Mouse (Mus musculus) limb, embryonic 12.5 days (tissue): ENCODE results near the gene Ushbp1. TPM values are rescaled to one million over a fixed set of nuclear protein-coding genes. Genes with fewer than 3 reads are reported as not detected.
A peak's percentile ranks its signal among the peaks of the same experiment; 100 is the strongest.

Experiments used
- ATAC-seq: fragments of 200-750 bp; cut with Nextera tagmentation; 2 replicates; pipeline ENCODE4 v1.8.0; 2017; ENCODE audit warnings: low read depth, moderate TSS enrichment; ENCODE audit not compliant: insufficient number of reproducible peaks, insufficient read depth, low FRiP score, low TSS enrichment
- H3K27ac ChIP-seq: fragments of 300-500 bp; sonication (generic); 2 replicates; pipeline ENCODE4 v1.5.1; 2016; ENCODE audit warnings: mild to moderate bottlenecking, moderate library complexity
- H3K27me3 ChIP-seq: fragments of 300-500 bp; sonication (generic); 2 replicates; pipeline ENCODE4 v1.6.1; 2016; ENCODE audit warnings: mild to moderate bottlenecking, moderate library complexity
- H3K36me3 ChIP-seq: fragments of 300-500 bp; sonication (generic); 2 replicates; pipeline ENCODE4 v1.6.1; 2016; ENCODE audit warnings: mild to moderate bottlenecking, moderate library complexity
- H3K4me1 ChIP-seq: fragments of 300-500 bp; sonication (generic); replicated peaks from 2 replicates; pipeline ENCODE4 v1.6.1; 2016
- H3K4me2 ChIP-seq: fragments of 300-500 bp; sonication (generic); 2 replicates; pipeline ENCODE4 v1.6.1; 2016; ENCODE audit warnings: mild to moderate bottlenecking, moderate library complexity
- H3K4me3 ChIP-seq: fragments of 300-500 bp; sonication (generic); replicated peaks from 2 replicates; pipeline ENCODE4 v1.5.1; 2016; ENCODE audit warnings: mild to moderate bottlenecking
- H3K9ac ChIP-seq: fragments of 300-500 bp; sonication (generic); replicated peaks from 2 replicates; pipeline ENCODE4 v1.6.1; 2016; ENCODE audit warnings: mild to moderate bottlenecking, moderate library complexity
- H3K9me3 ChIP-seq: fragments of 300-500 bp; sonication (generic); 2 replicates; pipeline ENCODE4 v1.6.1; 2016; ENCODE audit warnings: mild to moderate bottlenecking, moderate library complexity
- WGBS: fragments of 180-500 bp; shearing (Covaris S2); methylation state at CpG from one replicate; pipeline ENCODE4 v1.1.7; 2016; 5-methylcytosine and 5-hydroxymethylcytosine counted together
- polyA plus RNA-seq: library from polyadenylated mRNA; unstranded; fragments of >200 nt; fragmentation: Nextera tagmentation; extraction: Ambion mirVana; gene quantifications from 2 replicates; pipeline ENCODE4 v1.2.1, GENCODE M21; 2016

The Ushbp1 gene
- polyA plus RNA-seq, 1 experiment from 2014 or later = 7.0 TPM

DNA sequence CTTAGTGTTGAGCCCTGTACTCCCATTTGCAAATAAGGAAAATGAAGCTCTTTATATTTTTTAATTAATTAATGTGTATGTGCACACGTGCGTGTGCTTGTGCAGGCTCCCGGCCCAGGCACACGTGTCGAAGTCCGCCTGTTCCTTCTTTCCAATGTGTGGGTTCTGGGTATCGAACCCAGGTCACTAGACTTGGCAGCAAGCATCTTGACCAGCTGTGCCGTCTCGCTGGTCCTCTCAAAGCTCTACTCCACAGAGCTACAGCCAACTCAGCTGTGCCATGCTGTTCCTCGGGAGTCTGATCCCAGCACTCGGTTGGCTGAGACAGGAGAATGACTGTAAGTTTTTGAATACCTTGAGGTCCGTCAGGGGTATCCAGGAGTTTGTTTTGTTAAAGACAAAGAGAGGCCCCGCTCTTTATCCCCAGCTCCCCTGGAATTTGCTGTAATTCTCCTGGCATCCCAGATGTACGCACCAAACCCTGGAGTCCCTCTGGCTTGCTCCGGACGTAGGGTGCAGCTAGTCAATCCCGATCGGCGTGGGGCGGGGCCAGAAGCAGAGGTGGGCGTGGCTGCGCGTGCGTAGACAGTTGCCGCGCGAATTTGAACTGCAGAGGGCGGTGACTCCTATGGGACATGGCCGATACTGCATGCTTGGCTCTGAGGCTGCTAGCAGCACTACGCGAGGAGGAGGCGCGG is 9.9 kb upstream of the Ushbp1 start, which contains the start of gene Ankle1:
Gene Ankle1, plus strand, starts transcription at position 610 of the 698 bp plus-strand sequence.
- H3K27ac ChIP-seq = peak within 1 kb of the TSS; percentile 60
- peaks cover 52% of the 10 kb centered on the region for H3K36me3 ChIP-seq
- ATAC-seq = peak; percentile 81
- WGBS = 18% methylated on average over 33 of the region's 33 CpGs
- H3K4me2 ChIP-seq = peak within 1 kb of the TSS; percentile 95
- peak within 1 kb of the TSS; percentile 70 for H3K4me3 ChIP-seq
- no peaks in the 10 kb centered on the region for H3K27me3 ChIP-seq
- no peaks in the 10 kb centered on the region for H3K9me3 ChIP-seq
- H3K9ac ChIP-seq = peak within 1 kb of the TSS; percentile 73
- H3K4me1 ChIP-seq = peaks cover 16% of the 10 kb centered on the region

GRCm38 (mm10) chr8:71404951-71405351 is 9.3 kb upstream of the Ushbp1 start:
- Histone ChIP-seq H3K36me3 (peaks cover 55% of the 10 kb centered on the region), H3K4me1 (peaks cover 16% of the 10 kb centered on the region), H3K27me3 (no peaks in the 10 kb centered on the region), H3K4me2 (peak overlapping the region; percentile 95), H3K9ac (no peak overlapping the region), H3K27ac (no peak overlapping the region), H3K4me3 (peak overlapping the region; percentile 70; the same call in 1 of the 2 replicates), H3K9me3 (no peaks in the 10 kb centered on the region)
- ATAC-seq = no peak
- 93% methylated on average over 9 of the region's 9 CpGs for WGBS

DNA sequence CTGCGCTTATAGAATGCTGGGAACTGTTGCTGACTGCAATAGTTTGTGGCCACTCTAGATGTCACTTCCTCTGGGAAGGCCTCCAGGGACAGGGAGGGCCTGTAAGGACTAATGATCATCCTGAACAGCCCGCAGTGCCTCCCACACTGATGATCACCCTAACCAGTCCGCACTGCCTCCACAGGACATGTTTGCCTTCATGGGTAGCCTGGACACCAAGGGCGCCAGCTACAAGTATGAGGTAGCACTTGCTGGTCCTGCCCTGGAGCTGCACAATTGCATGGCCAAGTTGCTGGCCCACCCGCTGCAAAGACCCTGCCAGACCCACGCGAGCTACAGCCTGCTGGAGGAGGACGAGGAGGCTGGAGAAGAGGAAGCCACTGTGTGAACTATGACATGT is 8.4 kb upstream of the Ushbp1 start:
- no peak overlapping the region for H3K4me3 ChIP-seq
- no peak overlapping the region for H3K27ac ChIP-seq
- WGBS = 88% methylated on average over 8 of the region's 8 CpGs
- H3K27me3 ChIP-seq = no peaks in the 10 kb centered on the region
- ATAC-seq = no peak
- no peak overlapping the region for H3K9ac ChIP-seq
- H3K36me3 ChIP-seq = peaks cover 53% of the 10 kb centered on the region
- no peak overlapping the region for H3K4me2 ChIP-seq
- peaks cover 16% of the 10 kb centered on the region for H3K4me1 ChIP-seq
- no peaks in the 10 kb centered on the region for H3K9me3 ChIP-seq

DNA sequence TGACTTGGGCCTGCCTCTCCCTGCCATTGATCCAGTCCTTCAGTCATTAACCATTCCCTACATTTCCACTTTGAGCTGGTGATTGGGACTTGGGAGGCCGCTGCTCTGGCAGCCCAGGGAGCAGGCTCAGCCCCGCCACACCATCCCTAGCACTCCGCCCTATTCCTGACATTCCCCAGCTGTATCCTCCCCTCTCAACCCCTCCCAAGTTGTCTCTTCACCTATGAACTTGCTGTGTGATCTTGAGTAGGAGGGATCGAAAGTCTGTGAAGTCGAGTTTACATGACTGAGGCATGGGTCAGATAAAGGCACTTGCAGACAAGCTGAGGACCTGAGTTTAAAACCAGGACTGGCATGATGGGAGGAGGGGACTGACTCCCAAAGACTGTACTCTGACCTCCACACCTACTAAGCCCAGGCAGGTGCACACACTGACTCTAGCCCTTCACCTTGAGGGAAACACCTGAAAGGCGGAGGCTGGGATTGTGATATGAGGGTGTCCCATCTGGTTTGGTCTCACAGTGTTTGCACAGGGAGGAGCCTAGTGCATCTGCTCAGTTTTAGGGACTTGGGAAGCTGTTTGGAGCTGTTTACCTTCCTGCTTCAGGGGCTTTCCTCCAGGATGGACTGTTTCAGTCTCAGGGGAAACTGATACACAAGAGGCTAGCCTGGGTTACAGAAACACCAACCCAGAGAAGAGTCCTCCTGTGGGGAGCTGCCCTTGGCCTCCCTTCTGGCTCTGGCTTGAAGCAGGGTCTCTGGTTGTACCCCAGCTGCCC is 7.7 kb upstream of the Ushbp1 start:
- Histone ChIP-seq H3K4me1 (peaks cover 16% of the 10 kb centered on the region), H3K9me3 (no peaks in the 10 kb centered on the region), H3K9ac (no peak overlapping the region), H3K4me3 (no peak overlapping the region), H3K27ac (no peak overlapping the region), H3K36me3 (peaks cover 52% of the 10 kb centered on the region), H3K4me2 (no peak overlapping the region), H3K27me3 (no peaks in the 10 kb centered on the region)
- ATAC-seq = no peak
- 80% methylated on average over 6 of the region's 6 CpGs for WGBS

DNA sequence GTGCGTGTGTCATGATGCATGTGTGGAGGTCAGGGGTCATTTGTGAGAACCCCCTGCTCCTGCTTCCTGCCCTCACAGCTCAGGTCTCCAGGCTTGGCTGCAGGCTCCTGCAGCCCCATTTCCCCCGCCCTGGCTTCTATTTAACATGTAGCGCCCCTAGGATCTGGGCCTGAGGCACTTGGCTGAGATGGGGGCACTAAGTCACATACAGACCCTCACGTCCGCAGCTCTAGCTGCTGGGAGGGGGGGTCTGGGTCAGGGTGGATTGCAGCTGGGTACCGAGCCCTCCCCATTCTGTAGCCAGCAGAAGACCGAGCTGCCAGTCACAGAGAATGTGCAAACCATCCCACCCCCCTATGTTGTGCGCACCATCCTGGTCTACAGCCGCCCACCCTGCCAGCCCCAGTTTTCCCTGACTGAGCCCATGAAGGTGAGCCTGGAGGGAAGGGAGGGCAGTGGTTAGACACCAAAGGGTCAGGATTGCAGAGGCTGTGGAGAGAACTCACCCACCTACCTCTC is 6.9 kb upstream of the Ushbp1 start:
- 90% methylated on average over 9 of the region's 9 CpGs for WGBS
- H3K4me2 ChIP-seq = no peak overlapping the region
- no peaks in the 10 kb centered on the region for H3K27me3 ChIP-seq
- H3K27ac ChIP-seq = no peak overlapping the region
- H3K4me1 ChIP-seq = peaks cover 19% of the 10 kb centered on the region
- ATAC-seq = no peak
- H3K9me3 ChIP-seq = no peaks in the 10 kb centered on the region
- no peak overlapping the region for H3K4me3 ChIP-seq
- H3K9ac ChIP-seq = no peak overlapping the region
- H3K36me3 ChIP-seq = peaks cover 46% of the 10 kb centered on the region

DNA sequence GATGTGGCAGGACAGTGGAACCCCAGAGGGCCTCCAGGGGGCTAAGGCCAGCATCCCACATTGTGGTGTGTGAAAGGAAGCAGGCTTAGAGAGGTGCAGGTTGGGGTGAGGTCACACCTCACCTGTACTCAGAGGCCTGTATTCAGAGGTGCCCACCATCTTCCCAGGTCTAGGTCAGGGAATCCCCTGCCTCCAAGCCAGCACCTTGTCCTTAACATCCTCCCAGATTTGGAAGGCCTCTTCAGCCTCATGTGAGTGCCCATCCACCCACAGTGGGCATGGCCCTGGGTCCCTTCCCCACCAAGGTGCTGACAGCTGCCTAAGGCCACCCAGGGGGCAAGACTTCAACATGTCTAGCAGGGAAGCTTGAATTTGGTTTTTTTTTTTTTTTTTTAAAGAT is 5.9 kb upstream of the Ushbp1 start:
- H3K4me2 ChIP-seq = no peak overlapping the region
- peaks cover 12% of the 10 kb centered on the region for H3K4me1 ChIP-seq
- no peak overlapping the region for H3K4me3 ChIP-seq
- ATAC-seq = no peak
- H3K27me3 ChIP-seq = no peaks in the 10 kb centered on the region
- H3K36me3 ChIP-seq = peaks cover 42% of the 10 kb centered on the region
- H3K9ac ChIP-seq = no peak overlapping the region
- H3K27ac ChIP-seq = no peak overlapping the region
- no peaks in the 10 kb centered on the region for H3K9me3 ChIP-seq

DNA sequence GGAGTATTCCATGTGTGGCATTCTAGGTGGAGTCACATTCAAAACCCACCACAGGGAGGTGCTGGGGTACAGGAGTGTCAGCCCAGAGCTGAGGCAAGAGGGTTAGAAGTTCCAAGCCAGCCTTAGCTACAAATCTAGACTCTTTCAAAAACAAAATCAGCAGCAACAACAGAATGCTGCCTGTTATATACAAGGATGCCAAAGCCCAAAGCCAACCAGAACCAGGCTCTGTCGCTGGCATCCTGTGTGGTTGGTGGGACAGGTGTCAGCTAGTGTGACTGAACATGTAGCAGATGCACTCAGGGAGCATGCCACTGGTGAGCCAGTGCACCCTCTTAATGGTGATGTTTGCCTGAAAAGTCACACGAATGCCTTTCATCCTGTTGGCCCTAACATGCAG is 5.2 kb upstream of the Ushbp1 start:
- 88% methylated on average over 2 of the region's 2 CpGs for WGBS
- H3K36me3 ChIP-seq = peaks cover 42% of the 10 kb centered on the region
- no peaks in the 10 kb centered on the region for H3K9me3 ChIP-seq
- no peak for ATAC-seq
- H3K4me3 ChIP-seq = no peak overlapping the region
- peaks cover 12% of the 10 kb centered on the region for H3K4me1 ChIP-seq
- no peak overlapping the region for H3K4me2 ChIP-seq
- no peak overlapping the region for H3K9ac ChIP-seq
- H3K27ac ChIP-seq = no peak overlapping the region
- no peaks in the 10 kb centered on the region for H3K27me3 ChIP-seq

- ATAC-seq = no peak
- Histone ChIP-seq H3K36me3 (peaks cover 29% of the 10 kb centered on the region), H3K4me2 (peak overlapping the region; percentile 93), H3K4me1 (peaks cover 12% of the 10 kb centered on the region), H3K9me3 (no peaks in the 10 kb centered on the region), H3K27me3 (no peaks in the 10 kb centered on the region), H3K27ac (no peak overlapping the region), H3K4me3 (peak overlapping the region; percentile 79), H3K9ac (peak overlapping the region; percentile 81; the same call in 1 of the 2 replicates)
- WGBS = 90% methylated on average over 12 of the region's 12 CpGs
Measured at GRCm38 (mm10) chr8:71397701-71398100, 2.1 kb upstream of the Ushbp1 start.

- Histone ChIP-seq H3K9ac (peak within 1 kb of the TSS; percentile 81), H3K4me3 (peak within 1 kb of the TSS; percentile 79), H3K4me2 (peak within 1 kb of the TSS; percentile 93), H3K27me3 (no peaks in the 10 kb centered on the region), H3K9me3 (no peaks in the 10 kb centered on the region), H3K4me1 (peaks cover 12% of the 10 kb centered on the region), H3K27ac (peak within 1 kb of the TSS; percentile 45), H3K36me3 (peaks cover 25% of the 10 kb centered on the region)
- WGBS = under 1% methylated on average over 34 of the region's 34 CpGs
- ATAC-seq = peak; percentile 89
Measured at GRCm38 (mm10) chr8:71396639-71397305, 1.2 kb upstream of the Ushbp1 start, which contains the start of gene Babam1. Babam1 (plus strand) TSS chr8:71396861.

- Histone ChIP-seq H3K27me3 (no peaks in the 10 kb centered on the region), H3K9me3 (no peaks in the 10 kb centered on the region), H3K4me1 (peaks cover 12% of the 10 kb centered on the region), H3K9ac (no peak overlapping the region), H3K27ac (no peak overlapping the region), H3K36me3 (peaks cover 17% of the 10 kb centered on the region), H3K4me3 (no peak overlapping the region), H3K4me2 (0 out of 2 replicates have a peak overlapping the region, but pooled peaks have one; percentile 1)
- no peak for ATAC-seq
- WGBS = 87% methylated on average over 10 of the region's 10 CpGs
Measured at GRCm38 (mm10) chr8:71395071-71395470, 531 bp downstream of the Ushbp1 start.

DNA sequence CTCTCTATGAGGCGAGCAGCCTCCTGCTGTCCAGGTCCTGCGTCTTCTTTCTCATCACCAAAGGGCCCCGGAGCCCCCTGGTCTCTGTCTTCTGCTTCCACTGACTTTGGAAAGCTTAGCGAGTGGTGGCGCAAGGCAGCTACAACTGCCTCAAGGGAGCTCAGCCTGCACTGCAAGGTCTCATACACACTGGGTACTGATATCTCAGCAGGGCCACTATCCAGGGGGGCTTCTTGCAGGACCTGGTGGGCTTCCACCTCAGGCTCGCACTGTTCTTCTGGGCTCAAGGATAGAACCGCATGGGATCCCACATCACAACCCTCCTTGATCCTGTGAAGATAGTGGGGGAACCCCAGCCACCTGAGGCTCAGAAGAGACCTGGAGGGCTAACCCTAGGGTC is 1.1 kb downstream of the Ushbp1 start:
- Histone ChIP-seq H3K9ac (no peak overlapping the region), H3K27ac (no peak overlapping the region), H3K9me3 (no peaks in the 10 kb centered on the region), H3K4me1 (peaks cover 12% of the 10 kb centered on the region), H3K4me3 (no peak overlapping the region), H3K27me3 (no peaks in the 10 kb centered on the region), H3K4me2 (0 out of 2 replicates have a peak overlapping the region, but pooled peaks have one; percentile 1), H3K36me3 (peaks cover 11% of the 10 kb centered on the region)
- WGBS = 76% methylated on average over 7 of the region's 7 CpGs
- no peak for ATAC-seq
